Mouse (Mus musculus) hindbrain, embryonic 16.5 days (tissue): ENCODE measurements around the gene Arpc5l. TPM values are rescaled to one million over a fixed set of nuclear protein-coding genes. Genes with fewer than 3 reads are reported as not detected.

ENCODE experiments used
- ATAC-seq: fragments of 200-750 bp; cut with Nextera tagmentation; 2 replicates; pipeline ENCODE4 v1.8.0; 2017; ENCODE audit warnings: moderate TSS enrichment, moderate library complexity
- H3K27ac ChIP-seq: fragments of 300-500 bp; sonication (generic); 2 replicates; pipeline ENCODE4 v1.5.1; 2014; ENCODE audit warnings: low read depth, mild to moderate bottlenecking, control low read depth, low read length, moderate library complexity
- H3K27me3 ChIP-seq: fragments of 300-500 bp; sonication (generic); replicated peaks from 2 replicates; pipeline ENCODE4 v1.6.1; 2014; ENCODE audit warnings: low read length; ENCODE audit not compliant: control insufficient read depth, insufficient read depth
- H3K36me3 ChIP-seq: fragments of 300-500 bp; sonication (generic); 2 replicates; pipeline ENCODE4 v1.6.1; 2014; ENCODE audit warnings: mild to moderate bottlenecking, low read length, moderate library complexity, mixed read lengths; ENCODE audit not compliant: control insufficient read depth, insufficient read depth
- H3K4me1 ChIP-seq: fragments of 300-500 bp; sonication (generic); 2 replicates; pipeline ENCODE4 v1.6.1; 2014; ENCODE audit warnings: low read depth, low read length; ENCODE audit not compliant: control insufficient read depth, insufficient read depth
- H3K4me2 ChIP-seq: fragments of 300-500 bp; sonication (generic); 2 replicates; pipeline ENCODE4 v1.6.1; 2014; ENCODE audit warnings: mild to moderate bottlenecking, low read length, control low read depth, moderate library complexity
- H3K4me3 ChIP-seq: fragments of 300-500 bp; sonication (generic); 2 replicates; pipeline ENCODE4 v1.5.1; 2014; ENCODE audit warnings: mild to moderate bottlenecking, low read length, control low read depth, moderate library complexity
- H3K9ac ChIP-seq: fragments of 300-500 bp; sonication (generic); 2 replicates; pipeline ENCODE4 v1.6.1; 2014; ENCODE audit warnings: low read depth, mild to moderate bottlenecking, control low read depth, low read length, moderate library complexity
- H3K9me3 ChIP-seq: fragments of 300-500 bp; sonication (generic); 2 replicates; pipeline ENCODE4 v1.6.1; 2014; ENCODE audit warnings: mild to moderate bottlenecking, low read length, moderate library complexity; ENCODE audit not compliant: control insufficient read depth
- WGBS: fragments of 180-500 bp; shearing (Covaris S2); extraction: QIAGEN DNeasy Blood & Tissue Kit; methylation state at CpG from one replicate; pipeline ENCODE4 v1.1.7; 2014; 5-methylcytosine and 5-hydroxymethylcytosine counted together
- polyA plus RNA-seq: library from polyadenylated mRNA; unstranded; fragments of >200 nt; fragmentation: Nextera tagmentation; extraction: Ambion mirVana; gene quantifications from 2 replicates; pipeline ENCODE4 v1.2.1, GENCODE M21; 2015

The Arpc5l gene
- polyA plus RNA-seq, 1 experiment from 2014 or later, result 152 TPM

- peaks cover 50% of the 10 kb centered on the region for H3K36me3 ChIP-seq
- H3K4me1 ChIP-seq, result peaks cover 2% of the 10 kb centered on the region; the same call in 1 of the 2 replicates
- no peaks in the 10 kb centered on the region for H3K9me3 ChIP-seq
- no peak overlapping the region for H3K27ac ChIP-seq
- no peaks in the 10 kb centered on the region for H3K27me3 ChIP-seq
- no peak overlapping the region for H3K4me3 ChIP-seq
- no peak overlapping the region for H3K9ac ChIP-seq
- 79% methylated on average over 3 of the region's 3 CpGs for WGBS
- no peak overlapping the region for H3K4me2 ChIP-seq
- no peak for ATAC-seq
Measured at GRCm38 (mm10) chr2:39016581-39016980, 11.4 kb downstream of the Arpc5l start.

GRCm38 (mm10) chr2:39020004-39020403 is 14.9 kb downstream of the Arpc5l start:
- no peaks in the 10 kb centered on the region for H3K9me3 ChIP-seq
- WGBS, result 89% methylated on average over 1 of the region's 1 CpGs
- no peaks in the 10 kb centered on the region for H3K4me1 ChIP-seq
- no peaks in the 10 kb centered on the region for H3K27me3 ChIP-seq
- H3K36me3 ChIP-seq, result peaks cover 59% of the 10 kb centered on the region
- H3K9ac ChIP-seq, result no peak overlapping the region
- H3K27ac ChIP-seq, result no peak overlapping the region
- no peak overlapping the region for H3K4me3 ChIP-seq
- ATAC-seq, result no peak
- no peak overlapping the region for H3K4me2 ChIP-seq

DNA sequence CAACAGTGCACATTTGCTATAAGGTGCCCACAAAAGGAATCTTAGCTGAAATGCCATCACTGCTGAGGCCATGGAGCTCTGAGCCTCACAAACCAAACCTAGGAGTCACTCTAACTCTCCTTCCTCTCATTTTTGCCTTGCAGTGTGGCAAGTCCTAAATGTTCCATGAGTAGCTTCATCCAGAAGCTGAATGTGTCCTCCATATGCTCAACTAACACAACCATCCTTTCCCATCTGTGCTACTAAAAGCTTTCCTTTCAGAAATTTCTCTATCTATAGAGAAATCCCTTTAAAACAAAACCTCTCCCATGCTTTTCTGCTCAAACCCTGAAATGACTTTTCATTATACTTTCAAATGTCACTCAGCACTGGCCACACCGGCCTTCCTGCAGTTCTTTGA is 26.5 kb downstream of the Arpc5l start:
- no peak overlapping the region for H3K4me3 ChIP-seq
- no peak overlapping the region for H3K9ac ChIP-seq
- no peak for ATAC-seq
- 93% methylated on average over 1 of the region's 1 CpGs for WGBS
- no peak overlapping the region for H3K4me2 ChIP-seq
- peaks cover 40% of the 10 kb centered on the region for H3K36me3 ChIP-seq
- no peaks in the 10 kb centered on the region for H3K9me3 ChIP-seq
- H3K4me1 ChIP-seq, result no peaks in the 10 kb centered on the region
- H3K27ac ChIP-seq, result no peak overlapping the region
- H3K27me3 ChIP-seq, result no peaks in the 10 kb centered on the region

DNA sequence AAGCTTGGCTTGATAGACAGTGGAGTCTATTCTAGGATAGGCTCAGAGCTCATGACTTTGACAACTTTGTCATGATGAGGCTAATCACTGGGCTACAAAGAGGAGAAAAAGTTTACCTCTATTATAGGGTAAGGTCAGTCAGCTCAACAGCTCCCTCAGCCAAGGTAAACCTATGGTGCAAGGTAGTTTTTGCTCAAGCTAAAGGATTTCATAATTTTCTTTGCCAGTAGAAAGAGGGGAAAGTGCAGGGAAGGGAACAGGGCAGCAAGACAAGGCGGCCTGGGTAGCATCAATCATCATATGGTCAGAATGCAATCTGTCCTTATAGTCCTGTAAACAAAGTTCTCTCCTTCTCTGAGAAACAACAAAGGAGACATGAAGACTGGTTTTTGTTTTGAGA is 35.1 kb downstream of the Arpc5l start:
- Histone ChIP-seq H3K4me1 (no peaks in the 10 kb centered on the region), H3K9ac (no peak overlapping the region), H3K36me3 (peaks cover 37% of the 10 kb centered on the region), H3K27ac (no peak overlapping the region), H3K9me3 (no peaks in the 10 kb centered on the region), H3K4me2 (no peak overlapping the region), H3K27me3 (no peaks in the 10 kb centered on the region), H3K4me3 (no peak overlapping the region)
- no peak for ATAC-seq
- 100% methylated on average over 1 of the region's 1 CpGs for whole genome bisulfite sequencing

DNA sequence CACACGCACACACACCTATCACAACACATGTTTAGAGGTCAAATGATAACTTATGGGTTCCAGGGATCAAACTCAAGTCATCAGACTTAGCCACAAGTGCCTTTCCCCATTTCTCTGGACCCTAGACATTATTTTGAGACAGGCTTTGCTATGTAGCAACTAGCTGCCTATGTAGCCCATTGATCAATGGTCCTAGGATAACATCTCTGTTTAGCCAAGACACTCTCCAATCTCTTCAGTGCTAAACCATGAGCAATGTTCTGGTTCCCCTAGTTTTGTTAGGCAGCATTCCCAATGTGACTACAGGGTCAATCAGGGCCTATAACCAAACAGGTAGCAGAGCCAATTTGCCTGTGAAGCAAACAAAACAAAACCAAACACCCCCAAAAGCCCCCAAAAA is 43.4 kb downstream of the Arpc5l start:
- no peaks in the 10 kb centered on the region for H3K4me1 ChIP-seq
- no peak overlapping the region for H3K4me2 ChIP-seq
- no peaks in the 10 kb centered on the region for H3K27me3 ChIP-seq
- ATAC-seq, result no peak
- peaks cover 25% of the 10 kb centered on the region for H3K36me3 ChIP-seq
- WGBS, result 97% methylated on average over 1 of the region's 1 CpGs
- H3K9me3 ChIP-seq, result no peaks in the 10 kb centered on the region
- no peak overlapping the region for H3K4me3 ChIP-seq
- no peak overlapping the region for H3K27ac ChIP-seq
- H3K9ac ChIP-seq, result no peak overlapping the region

- peak; percentile 92 for ATAC-seq
- H3K4me1 ChIP-seq, result peaks cover 7% of the 10 kb centered on the region
- H3K4me2 ChIP-seq, result peak overlapping the region; percentile 79
- H3K27ac ChIP-seq, result peak overlapping the region; percentile 80
- H3K4me3 ChIP-seq, result peak overlapping the region; percentile 83
- no peaks in the 10 kb centered on the region for H3K9me3 ChIP-seq
- peak overlapping the region; percentile 89 for H3K9ac ChIP-seq
- H3K27me3 ChIP-seq, result no peaks in the 10 kb centered on the region
- H3K36me3 ChIP-seq, result peaks cover 6% of the 10 kb centered on the region
- 5% methylated on average over 22 of the region's 25 CpGs for WGBS
Measured at GRCm38 (mm10) chr2:39064687-39065399, 59.7 kb downstream of the Arpc5l start.

Other genes starting within 250 kb of the Arpc5l start
- gene Nr6a1, start 77.7 kb upstream of the Arpc5l start, polyA plus RNA-seq, result 1.8 and 2.4 TPM in 2 replicates
- 4.4 and 6.9 TPM in 2 replicates for gene Olfml2a, start 73.4 kb upstream of the Arpc5l start, polyA plus RNA-seq
- 1.5 and 1.7 TPM in 2 replicates for gene Wdr38, start 7.9 kb upstream of the Arpc5l start, polyA plus RNA-seq
- 497 and 554 TPM in 2 replicates for gene Rpl35, start 276 bp downstream of the Arpc5l start, polyA plus RNA-seq
- 27.1 and 30.2 TPM in 2 replicates for gene Golga1, start 60.2 kb downstream of the Arpc5l start, polyA plus RNA-seq
- 15.2 and 17.5 TPM in 2 replicates for gene Scai, start 185.4 kb downstream of the Arpc5l start, polyA plus RNA-seq
- 65.2 and 69.3 TPM in 2 replicates for gene Ppp6c, start 221.1 kb downstream of the Arpc5l start, polyA plus RNA-seq